Mouse (Mus musculus): ENCODE results near the gene Gm49342.
"Not testable (repeated sequence)": the region's sequence is repeated elsewhere in the genome, so short reads cannot be mapped to it uniquely, and the experiment has no call there.

Gene Gm49342

DNA sequence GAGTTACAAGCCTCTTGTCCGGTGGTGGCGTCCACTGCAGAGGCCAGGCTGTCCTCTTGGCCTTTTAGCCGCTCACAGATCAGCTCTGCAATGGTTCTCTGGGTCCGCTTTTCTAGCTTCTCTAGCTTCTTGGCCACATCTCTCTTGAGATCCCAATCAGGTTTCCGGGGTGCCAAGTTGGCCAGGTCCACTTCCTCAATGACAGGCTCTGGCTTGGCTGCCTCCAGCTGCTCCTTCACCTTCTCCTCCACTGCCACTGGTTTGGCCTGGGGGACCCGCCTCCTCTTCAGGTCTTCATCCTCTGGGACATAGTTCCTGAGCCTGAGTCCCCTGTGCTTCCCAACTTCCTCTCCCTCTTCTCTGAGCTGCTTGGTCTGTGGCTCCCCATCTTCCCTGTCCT, 34.1 kb downstream of the Gm49342 start:
- not testable (repeated sequence) for DNase-seq (ENCODE audit: extremely low read depth, low read depth)

DNA sequence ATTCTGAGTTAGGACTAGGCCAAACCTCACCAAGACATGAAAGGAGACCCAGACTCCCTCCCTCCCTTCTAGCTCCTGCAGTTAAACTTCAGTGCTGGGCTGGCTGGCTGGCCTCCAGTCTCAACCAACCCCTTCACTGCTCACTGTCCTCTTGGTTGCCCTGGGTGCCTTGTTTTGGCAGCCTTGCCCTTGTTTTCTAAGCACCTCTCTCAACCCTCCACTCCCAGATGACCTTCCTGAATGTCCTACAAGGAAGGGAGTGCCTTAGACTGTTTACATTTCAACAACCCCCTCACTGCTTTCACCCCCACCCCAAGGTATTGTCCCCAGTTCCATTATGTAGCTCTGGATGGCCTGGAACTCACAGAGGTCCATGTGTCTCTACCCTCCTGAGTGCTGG, 35.3 kb downstream of the Gm49342 start:
- no peak for DNase-seq (ENCODE audit: extremely low read depth, low read depth)

GRCm38 (mm10) chr14:50981207-50981606, 36.9 kb downstream of the Gm49342 start:
- DNase-seq (ENCODE audit: extremely low read depth, low read depth): no peak

DNA sequence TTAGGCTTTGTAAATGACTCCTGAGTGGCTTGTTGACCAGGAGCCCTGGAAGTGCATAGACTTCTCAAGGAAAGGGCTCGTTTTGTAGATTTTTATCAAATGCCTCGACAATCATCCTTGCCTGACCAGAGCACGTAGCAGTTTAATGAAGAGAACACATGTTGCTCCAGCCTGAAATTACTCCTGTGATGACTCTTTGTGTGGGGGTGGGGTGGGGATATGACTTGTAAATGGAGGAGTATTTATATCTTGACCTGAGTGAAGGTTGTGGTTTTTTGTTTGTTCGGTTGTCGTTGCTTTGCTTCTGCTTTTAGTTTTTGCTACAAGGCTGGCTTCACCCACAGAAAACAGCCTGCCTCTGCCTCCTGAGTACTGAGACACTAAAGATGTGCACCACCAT, 37.5 kb downstream of the Gm49342 start:
- no peak for DNase-seq (ENCODE audit: extremely low read depth, low read depth)

DNA sequence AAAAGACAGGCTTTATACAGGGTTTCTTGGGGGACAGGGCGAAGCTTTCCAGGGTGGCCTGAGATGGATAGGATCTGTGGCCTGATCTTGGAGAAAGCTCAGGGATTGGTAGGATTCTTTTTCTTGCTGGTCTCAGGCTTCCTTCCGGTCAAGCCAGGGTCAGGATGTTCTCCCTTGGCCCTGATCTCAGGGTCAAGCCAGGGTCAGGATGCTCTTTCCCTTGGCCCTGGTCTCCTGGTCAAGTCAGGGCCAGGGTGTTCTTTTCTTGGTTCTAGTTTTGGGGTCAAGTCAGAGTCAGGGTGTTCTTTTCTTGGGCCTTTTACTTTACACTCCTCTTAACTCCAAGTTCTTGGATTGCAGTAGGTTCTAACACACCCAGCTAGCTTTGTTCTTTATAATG, 43.4 kb downstream of the Gm49342 start:
- DNase-seq (ENCODE audit: extremely low read depth, low read depth): no peak

DNA sequence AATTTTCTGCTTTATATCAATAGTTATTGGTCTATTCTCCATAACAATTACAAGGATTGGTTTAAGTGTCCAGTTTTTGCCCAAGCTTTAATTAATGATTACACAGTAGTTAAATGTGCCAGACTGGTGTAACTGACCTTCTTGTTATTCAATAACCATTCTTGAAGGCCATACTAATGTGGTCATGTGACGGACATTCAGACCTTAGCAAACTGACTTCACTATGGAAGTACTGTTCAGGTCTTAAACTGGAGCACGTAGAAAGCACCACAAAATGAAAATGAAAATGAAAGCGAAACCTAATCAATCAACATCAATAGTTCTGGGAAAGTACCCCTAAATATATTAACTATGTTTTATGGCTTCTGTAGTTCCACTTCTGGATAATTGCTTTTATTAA, 46.7 kb downstream of the Gm49342 start:
- DNase-seq (ENCODE audit: extremely low read depth, low read depth): no peak

DNA sequence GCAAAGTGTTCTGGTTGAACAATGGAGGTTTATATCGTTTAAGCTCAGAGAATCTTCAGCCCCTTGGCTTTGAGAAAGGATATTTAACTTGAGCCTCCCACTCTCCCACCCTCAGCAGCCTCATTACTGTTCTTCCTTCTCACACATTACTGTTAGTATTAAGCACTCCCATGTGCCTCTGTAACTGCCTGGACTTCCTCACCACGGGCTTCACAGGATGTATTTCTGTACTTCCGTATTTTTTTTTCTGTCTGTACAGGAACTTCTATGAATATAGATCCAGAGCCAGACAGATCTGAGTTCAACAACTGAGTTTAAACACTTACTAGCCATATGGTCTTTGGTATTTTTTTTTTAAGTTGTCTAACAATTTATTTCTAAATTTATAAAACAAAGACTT, 52.8 kb downstream of the Gm49342 start:
- no peak for DNase-seq (ENCODE audit: extremely low read depth, low read depth)

DNA sequence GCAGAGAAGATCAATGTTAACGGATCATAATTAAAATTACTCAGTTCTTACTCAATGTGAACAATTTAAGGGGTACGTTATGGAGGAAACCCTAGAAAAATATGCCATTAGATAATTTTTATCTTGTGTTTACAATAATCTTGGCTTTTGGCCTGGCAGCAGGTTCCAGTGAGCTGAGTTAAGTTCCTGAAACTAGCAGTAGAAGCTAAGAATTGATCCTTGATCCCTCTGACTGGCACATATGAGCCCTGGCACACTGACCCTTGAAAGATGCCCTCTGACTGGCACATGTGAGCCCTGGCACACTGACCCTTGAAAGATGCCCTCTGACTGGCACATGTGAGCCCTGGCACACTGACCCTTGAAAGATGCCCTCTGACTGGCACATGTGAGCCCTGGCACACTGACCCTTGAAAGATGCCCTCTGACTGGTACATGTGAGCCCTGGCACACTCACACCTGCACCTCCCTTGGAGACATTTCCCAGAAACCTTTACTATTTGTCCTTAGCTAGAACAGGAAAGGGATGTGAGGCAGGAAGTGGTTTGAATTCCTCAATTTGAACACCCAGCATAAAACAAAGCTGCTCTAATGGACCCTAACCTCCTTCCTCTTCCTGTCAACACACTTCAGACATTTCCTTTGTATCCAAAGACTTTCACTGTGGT, 53.8 kb downstream of the Gm49342 start:
- DNase-seq (ENCODE audit: extremely low read depth, low read depth): no peak

GRCm38 (mm10) chr14:51007152-51007801, 63.0 kb downstream of the Gm49342 start, which contains the start of gene Rnase10:
Gene Rnase10, plus strand, starts transcription at chr14:51007751.
- DNase-seq (ENCODE audit: extremely low read depth, low read depth): no peak

- DNase-seq (ENCODE audit: extremely low read depth, low read depth): no peak
Measured at GRCm38 (mm10) chr14:51007914-51008713, 63.8 kb downstream of the Gm49342 start.

- DNase-seq (ENCODE audit: extremely low read depth, low read depth): no peak
Measured at GRCm38 (mm10) chr14:51008781-51009180, 64.5 kb downstream of the Gm49342 start.

- DNase-seq (ENCODE audit: extremely low read depth, low read depth): no peak
Measured at GRCm38 (mm10) chr14:51009572-51009971, 65.3 kb downstream of the Gm49342 start.
